In the genomic region with DNA sequence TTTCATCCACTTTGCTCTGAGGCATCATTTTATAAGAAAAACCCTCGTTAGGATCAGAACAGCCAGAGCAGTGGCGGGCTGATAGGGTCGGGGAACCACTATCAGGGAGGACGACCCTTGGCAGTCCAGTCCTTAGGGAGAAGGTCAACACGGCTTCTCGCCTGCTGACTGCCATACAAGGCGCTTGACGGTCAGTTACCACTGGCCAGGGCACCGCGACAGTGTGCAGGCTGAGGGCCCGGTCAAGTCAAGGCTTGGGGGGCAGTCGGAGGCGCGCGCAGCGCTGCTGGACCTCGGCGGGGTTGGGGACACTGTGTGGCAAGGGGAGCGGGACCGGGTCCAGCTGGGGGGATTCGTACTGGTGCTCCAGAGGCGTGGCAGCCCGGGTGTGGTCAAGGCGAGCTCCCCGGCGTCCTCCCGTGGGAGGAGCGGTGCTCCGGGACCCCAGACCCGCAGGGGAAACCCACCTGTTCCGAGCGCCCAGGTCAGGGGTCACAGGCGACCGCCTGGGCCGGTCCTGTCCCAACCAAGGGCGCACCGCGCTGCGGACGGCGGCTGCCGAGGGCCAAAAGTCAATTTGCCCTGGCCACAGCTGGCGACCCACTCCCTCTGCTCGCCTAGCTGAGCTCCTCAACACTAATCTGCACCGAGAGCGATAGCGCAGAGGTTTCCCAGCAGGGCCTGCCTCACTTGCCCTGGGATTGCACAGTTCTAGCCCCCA, we compare ENCODE assay signal across 7 mouse cellular contexts. TPM values are rescaled to one million over a fixed set of nuclear protein-coding genes. Genes with fewer than 3 reads are reported as not detected.
DNase-seq lines count a peak whose midpoint lies in the region; ATAC-seq lines count a peak whose summit lies in the region.

A gene (minus strand): TSS at position 544 of the 721 bp plus-strand sequence.

- 2% methylated on average over 47 of the region's 47 CpGs for WGBS in hindbrain, embryonic 15.5 days
- under 1% methylated on average over 47 of the region's 47 CpGs for WGBS in liver, embryonic 12.5 days (ENCODE audit: insufficient replicate concordance)

- ATAC-seq in hindbrain, embryonic 15.5 days (ENCODE audit: low FRiP score, low read depth) = peak; percentile 67; the same call in 1 of the 2 replicates
- ATAC-seq in liver, embryonic 12.5 days = peak; percentile 54
- 0 out of 2 replicates have a peak, but pooled peaks have one; percentile 34 for ATAC-seq in monocyte, adult 5-6 weeks (replicated peaks; ENCODE audit: insufficient number of reproducible peaks, low FRiP score, low TSS enrichment, poor library complexity, severe bottlenecking)

- peaks cover 9% of the 10 kb centered on the region for H3K4me1 ChIP-seq in hindbrain, embryonic 15.5 days (replicated peaks)
- H3K4me1 ChIP-seq in liver, embryonic 12.5 days = peaks cover 22% of the 10 kb centered on the region

- H3K9ac ChIP-seq in hindbrain, embryonic 15.5 days = peak within 1 kb of the TSS; percentile 43; the same call in 1 of the 2 replicates
- peak within 1 kb of the TSS; percentile 69 for H3K9ac ChIP-seq in liver, embryonic 12.5 days

- peaks cover 5% of the 10 kb centered on the region; the same call in 1 of the 2 replicates for H3K9me3 ChIP-seq in hindbrain, embryonic 15.5 days
- 0 out of 2 replicates have a peak, but pooled peaks cover 9% of the 10 kb centered on the region for H3K9me3 ChIP-seq in liver, embryonic 12.5 days (replicated peaks)

- H3K27ac ChIP-seq in hindbrain, embryonic 15.5 days (replicated peaks) = no peak within 1 kb of the TSS
- H3K27ac ChIP-seq in liver, embryonic 12.5 days = no peak within 1 kb of the TSS

- peak; percentile 81 for DNase-seq in adrenal gland, postnatal 10 days
- peak; percentile 43 for DNase-seq in cerebellum, adult 9-11 months
- peak; percentile 33 to 63 for DNase-seq in gastrocnemius, adult 8-10 months (ENCODE audit: low spot score in 2 of 2)
- DNase-seq in urinary bladder, postnatal 36 days (ENCODE audit: low spot score in 2 of 2) = peak; percentile 10 to 46

- peaks cover 29% of the 10 kb centered on the region for H3K36me3 ChIP-seq in hindbrain, embryonic 15.5 days
- peaks cover 29% of the 10 kb centered on the region for H3K36me3 ChIP-seq in liver, embryonic 12.5 days

- peak within 1 kb of the TSS; percentile 40 for H3K4me3 ChIP-seq in hindbrain, embryonic 15.5 days
- H3K4me3 ChIP-seq in liver, embryonic 12.5 days = peak within 1 kb of the TSS; percentile 65

- H3K4me2 ChIP-seq in hindbrain, embryonic 15.5 days = peak within 1 kb of the TSS; percentile 89
- peak within 1 kb of the TSS; percentile 95 for H3K4me2 ChIP-seq in liver, embryonic 12.5 days

- peaks cover 14% of the 10 kb centered on the region; the same call in 1 of the 2 replicates for H3K27me3 ChIP-seq in hindbrain, embryonic 15.5 days
- H3K27me3 ChIP-seq in liver, embryonic 12.5 days (replicated peaks) = peaks cover 13% of the 10 kb centered on the region

RNA-seq across cellular contexts. Expression of the gene that starts here (rescaled TPM):
- total RNA-seq in adrenal gland, postnatal 10 days (2021) = 1 to 10 TPM; 4.3 to 6.9 TPM
- 10 to 100 TPM; 18.0 to 21.4 (median 19.5) TPM for total RNA-seq in gastrocnemius, adult 8-10 months (2022)
- 0.20 and 0.38 TPM in 2 replicates for polyA plus RNA-seq in hindbrain, embryonic 15.5 days (2015; fragmentation: Nextera tagmentation; extraction: Ambion mirVana)
- 0.36 and 0.38 TPM in 2 replicates for polyA plus RNA-seq in liver, embryonic 12.5 days (2016; fragmentation: Nextera tagmentation; extraction: Ambion mirVana)
- 1.4 to 2.1 TPM (median 1.8 TPM) in 3 replicates for total RNA-seq in monocyte, adult 5-6 weeks (2017)

Comparison
In these comparisons a context has a peak if more than half of its experiments do, and no peak if none do; other contexts are left out.
1. Peak in ATAC-seq, H3K4me3 ChIP-seq, H3K9ac ChIP-seq and H3K4me2 ChIP-seq in hindbrain, embryonic 15.5 days; RNA of the gene not detected or under 1 TPM.
2. Peak in ATAC-seq, H3K4me3 ChIP-seq, H3K9ac ChIP-seq and H3K4me2 ChIP-seq in liver, embryonic 12.5 days; RNA of the gene not detected or under 1 TPM.
3. DNase-seq: peak in every context shown above with its lines; median percentile 81 in adrenal gland, postnatal 10 days; 48 in gastrocnemius, adult 8-10 months; 43 in cerebellum, adult 9-11 months; 28 in urinary bladder, postnatal 36 days.